Mouse (Mus musculus): ENCODE measurements around the gene Pygb.

Gene Pygb

GRCm38 (mm10) chr2:150837781-150838180, 51.2 kb downstream of the Pygb start:
- TF ChIP-seq POU5F1 (IDR thresholded peaks at IDR 0.05; ENCODE audit: borderline replicate concordance, low read length) (no peak), CTCF (conservative IDR thresholded peaks at IDR 0.05; ENCODE audit: low read length) (no peak), NANOG (IDR thresholded peaks at IDR 0.05; ENCODE audit: borderline replicate concordance, low read length) (no peak)
- Histone ChIP-seq H3K27me3 (ENCODE audit: insufficient read depth, low read length) (no peaks in the 10 kb centered on the region), H3K9me3 (ENCODE audit: low read length) (no peaks in the 10 kb centered on the region), H3K4me1 (replicated peaks; ENCODE audit: low read depth, low read length) (peaks cover 46% of the 10 kb centered on the region), H3K4me3 (replicated peaks; ENCODE audit: low read length) (no peak overlapping the region), H3K36me3 (ENCODE audit: insufficient read depth, low read length) (peaks cover 59% of the 10 kb centered on the region)

- H3K36me3 ChIP-seq (ENCODE audit: insufficient read depth, low read length): peaks cover 53% of the 10 kb centered on the region
- no peak for TF ChIP-seq POU5F1 (IDR thresholded peaks at IDR 0.05; ENCODE audit: borderline replicate concordance, low read length)
- no peak for TF ChIP-seq CTCF (conservative IDR thresholded peaks at IDR 0.05; ENCODE audit: low read length)
- TF ChIP-seq NANOG (IDR thresholded peaks at IDR 0.05; ENCODE audit: borderline replicate concordance, low read length): no peak
- H3K4me1 ChIP-seq (replicated peaks; ENCODE audit: low read depth, low read length): peaks cover 49% of the 10 kb centered on the region
- H3K27me3 ChIP-seq (ENCODE audit: insufficient read depth, low read length): no peaks in the 10 kb centered on the region
- H3K4me3 ChIP-seq (replicated peaks; ENCODE audit: low read length): no peak overlapping the region
- H3K9me3 ChIP-seq (ENCODE audit: low read length): no peaks in the 10 kb centered on the region
Observed at GRCm38 (mm10) chr2:150839686-150840471, 53.3 kb downstream of the Pygb start.

- Histone ChIP-seq H3K4me3 (replicated peaks; ENCODE audit: low read length) (no peak overlapping the region), H3K4me1 (replicated peaks; ENCODE audit: low read depth, low read length) (peaks cover 44% of the 10 kb centered on the region), H3K27me3 (ENCODE audit: insufficient read depth, low read length) (no peaks in the 10 kb centered on the region), H3K9me3 (ENCODE audit: low read length) (no peaks in the 10 kb centered on the region), H3K36me3 (ENCODE audit: insufficient read depth, low read length) (peaks cover 50% of the 10 kb centered on the region)
- TF ChIP-seq NANOG (IDR thresholded peaks at IDR 0.05; ENCODE audit: borderline replicate concordance, low read length): no peak
- TF ChIP-seq POU5F1 (IDR thresholded peaks at IDR 0.05; ENCODE audit: borderline replicate concordance, low read length): no peak
- TF ChIP-seq CTCF (conservative IDR thresholded peaks at IDR 0.05; ENCODE audit: low read length): no peak
Observed at GRCm38 (mm10) chr2:150841109-150841508, 54.6 kb downstream of the Pygb start.

GRCm38 (mm10) chr2:150842049-150842461, 55.5 kb downstream of the Pygb start:
- Histone ChIP-seq H3K27me3 (ENCODE audit: insufficient read depth, low read length) (no peaks in the 10 kb centered on the region), H3K4me1 (replicated peaks; ENCODE audit: low read depth, low read length) (peaks cover 34% of the 10 kb centered on the region), H3K9me3 (ENCODE audit: low read length) (no peaks in the 10 kb centered on the region), H3K4me3 (replicated peaks; ENCODE audit: low read length) (no peak overlapping the region), H3K36me3 (ENCODE audit: insufficient read depth, low read length) (peaks cover 53% of the 10 kb centered on the region)
- no peak for TF ChIP-seq POU5F1 (IDR thresholded peaks at IDR 0.05; ENCODE audit: borderline replicate concordance, low read length)
- no peak for TF ChIP-seq CTCF (conservative IDR thresholded peaks at IDR 0.05; ENCODE audit: low read length)
- TF ChIP-seq NANOG (IDR thresholded peaks at IDR 0.05; ENCODE audit: borderline replicate concordance, low read length): no peak

- H3K9me3 ChIP-seq (ENCODE audit: low read length): no peaks in the 10 kb centered on the region
- H3K4me1 ChIP-seq (replicated peaks; ENCODE audit: low read depth, low read length): peaks cover 10% of the 10 kb centered on the region
- TF ChIP-seq NANOG (IDR thresholded peaks at IDR 0.05; ENCODE audit: borderline replicate concordance, low read length) (no peak), POU5F1 (IDR thresholded peaks at IDR 0.05; ENCODE audit: borderline replicate concordance, low read length) (no peak), CTCF (conservative IDR thresholded peaks at IDR 0.05; ENCODE audit: low read length) (no peak)
- peaks cover 48% of the 10 kb centered on the region for H3K36me3 ChIP-seq (ENCODE audit: insufficient read depth, low read length)
- no peaks in the 10 kb centered on the region for H3K27me3 ChIP-seq (ENCODE audit: insufficient read depth, low read length)
- H3K4me3 ChIP-seq (replicated peaks; ENCODE audit: low read length): no peak overlapping the region
Observed at GRCm38 (mm10) chr2:150844798-150845197, 58.3 kb downstream of the Pygb start.

GRCm38 (mm10) chr2:150847436-150847995, 61.0 kb downstream of the Pygb start:
- Histone ChIP-seq H3K4me1 (replicated peaks; ENCODE audit: low read depth, low read length) (peaks cover 3% of the 10 kb centered on the region), H3K4me3 (replicated peaks; ENCODE audit: low read length) (no peak overlapping the region), H3K27me3 (ENCODE audit: insufficient read depth, low read length) (no peaks in the 10 kb centered on the region), H3K36me3 (ENCODE audit: insufficient read depth, low read length) (peaks cover 38% of the 10 kb centered on the region), H3K9me3 (ENCODE audit: low read length) (no peaks in the 10 kb centered on the region)
- TF ChIP-seq POU5F1 (IDR thresholded peaks at IDR 0.05; ENCODE audit: borderline replicate concordance, low read length): no peak
- no peak for TF ChIP-seq CTCF (conservative IDR thresholded peaks at IDR 0.05; ENCODE audit: low read length)
- TF ChIP-seq NANOG (IDR thresholded peaks at IDR 0.05; ENCODE audit: borderline replicate concordance, low read length): no peak

GRCm38 (mm10) chr2:150851251-150851650, 64.7 kb downstream of the Pygb start:
- TF ChIP-seq NANOG (IDR thresholded peaks at IDR 0.05; ENCODE audit: borderline replicate concordance, low read length) (no peak), POU5F1 (IDR thresholded peaks at IDR 0.05; ENCODE audit: borderline replicate concordance, low read length) (no peak), CTCF (conservative IDR thresholded peaks at IDR 0.05; ENCODE audit: low read length) (no peak)
- H3K4me1 ChIP-seq (replicated peaks; ENCODE audit: low read depth, low read length): no peaks in the 10 kb centered on the region; the same call in 1 of the 2 replicates
- no peak overlapping the region for H3K4me3 ChIP-seq (replicated peaks; ENCODE audit: low read length)
- no peaks in the 10 kb centered on the region for H3K27me3 ChIP-seq (ENCODE audit: insufficient read depth, low read length)
- peaks cover 12% of the 10 kb centered on the region for H3K36me3 ChIP-seq (ENCODE audit: insufficient read depth, low read length)
- H3K9me3 ChIP-seq (ENCODE audit: low read length): no peaks in the 10 kb centered on the region

GRCm38 (mm10) chr2:150855186-150855585, 68.7 kb downstream of the Pygb start:
- TF ChIP-seq NANOG (IDR thresholded peaks at IDR 0.05; ENCODE audit: borderline replicate concordance, low read length) (no peak), CTCF (conservative IDR thresholded peaks at IDR 0.05; ENCODE audit: low read length) (no peak), POU5F1 (IDR thresholded peaks at IDR 0.05; ENCODE audit: borderline replicate concordance, low read length) (no peak)
- peaks cover 3% of the 10 kb centered on the region; the same call in 1 of the 2 replicates for H3K36me3 ChIP-seq (ENCODE audit: insufficient read depth, low read length)

More at GRCm38 (mm10) chr2:150855186-150855585, 68.7 kb downstream of the Pygb start:
- Histone ChIP-seq H3K9me3 (ENCODE audit: low read length) (no peaks in the 10 kb centered on the region), H3K4me1 (replicated peaks; ENCODE audit: low read depth, low read length) (no peaks in the 10 kb centered on the region; the same call in 1 of the 2 replicates), H3K4me3 (replicated peaks; ENCODE audit: low read length) (no peak overlapping the region), H3K27me3 (ENCODE audit: insufficient read depth, low read length) (no peaks in the 10 kb centered on the region)
